Mouse (Mus musculus): ENCODE data around the gene Cenpv.

Cenpv gene

GRCm38 (mm10) chr11:62507683-62508082, 31.4 kb downstream of the Cenpv start:
- DNase-seq (ENCODE audit: low spot score), result no peak

- no peak for DNase-seq (ENCODE audit: low spot score)
These were observed 38.5 kb downstream of the Cenpv start for GRCm38 (mm10) chr11:62500529-62500928.

- DNase-seq (ENCODE audit: low spot score), result no peak
These were observed 40.3 kb downstream of the Cenpv start for GRCm38 (mm10) chr11:62498802-62499201.

GRCm38 (mm10) chr11:62497181-62497580, 41.9 kb downstream of the Cenpv start:
- no peak for DNase-seq (ENCODE audit: low spot score)

- DNase-seq (ENCODE audit: low spot score), result no peak
These were observed 42.8 kb downstream of the Cenpv start for GRCm38 (mm10) chr11:62496151-62496715.

- DNase-seq (ENCODE audit: low spot score), result no peak
These were observed 43.7 kb downstream of the Cenpv start for GRCm38 (mm10) chr11:62495276-62495801.

- DNase-seq (ENCODE audit: low spot score), result no peak
These were observed 44.2 kb downstream of the Cenpv start for GRCm38 (mm10) chr11:62494754-62495275.

- no peak for DNase-seq (ENCODE audit: low spot score)
These were observed 45.4 kb downstream of the Cenpv start for GRCm38 (mm10) chr11:62493701-62494100.

- DNase-seq (ENCODE audit: low spot score), result no peak
These were observed 51.3 kb downstream of the Cenpv start for GRCm38 (mm10) chr11:62487540-62488350.

- DNase-seq (ENCODE audit: low spot score), result no peak
These were observed 52.1 kb downstream of the Cenpv start for GRCm38 (mm10) chr11:62486949-62487348.

- DNase-seq (ENCODE audit: low spot score), result no peak
These were observed 59.5 kb downstream of the Cenpv start for GRCm38 (mm10) chr11:62479581-62479980.

- no peak for DNase-seq (ENCODE audit: low spot score)
These were observed 60.1 kb downstream of the Cenpv start for GRCm38 (mm10) chr11:62478931-62479330.

GRCm38 (mm10) chr11:62476156-62476555, 62.9 kb downstream of the Cenpv start:
- no peak for DNase-seq (ENCODE audit: low spot score)
